Mouse (Mus musculus): ENCODE results near the gene Ppp3ca. TPM values are rescaled to one million over a fixed set of nuclear protein-coding genes. Genes with fewer than 3 reads are reported as not detected.

Gene Ppp3ca
- 42.8 and 43.3 TPM in 2 replicates for polyA plus RNA-seq (2015; fragmentation: Nextera tagmentation; extraction: Ambion mirVana)

- H3K27ac ChIP-seq (ENCODE audit: low read length) = peak within 1 kb of the TSS; percentile 96
- ATAC-seq (ENCODE audit: insufficient read depth, low FRiP score) = no peak
- H3K27me3 ChIP-seq (ENCODE audit: control insufficient read depth, insufficient read depth, low read length) = no peaks in the 10 kb centered on the region
- no peaks in the 10 kb centered on the region for H3K36me3 ChIP-seq (ENCODE audit: control insufficient read depth, insufficient read depth, low read length)
- H3K9ac ChIP-seq (ENCODE audit: low read length) = peak within 1 kb of the TSS; percentile 95
- peak within 1 kb of the TSS; percentile 92 for H3K4me3 ChIP-seq (replicated peaks; ENCODE audit: low read length)
- WGBS = 0% methylated on average over 26 of the region's 43 CpGs
- no peaks in the 10 kb centered on the region for H3K9me3 ChIP-seq (replicated peaks; ENCODE audit: control insufficient read depth, low read length)
- peaks cover 11% of the 10 kb centered on the region for H3K4me1 ChIP-seq (ENCODE audit: control insufficient read depth, insufficient read depth, low read length)
- peak within 1 kb of the TSS; percentile 70 for H3K4me2 ChIP-seq (ENCODE audit: low read depth, low read length)
Measured at GRCm38 (mm10) chr3:136670110-136670359, at the start of gene Ppp3ca. TSS of gene Ppp3ca (plus strand) at chr3:136670124.

GRCm38 (mm10) chr3:136640544-136641230 lies 29.2 kb upstream of the Ppp3ca start:
- Histone ChIP-seq H3K4me3 (replicated peaks; ENCODE audit: low read length) (no peak overlapping the region), H3K27ac (ENCODE audit: low read length) (no peak overlapping the region), H3K9ac (ENCODE audit: low read length) (no peak overlapping the region), H3K4me2 (ENCODE audit: low read depth, low read length) (no peak overlapping the region), H3K36me3 (ENCODE audit: control insufficient read depth, insufficient read depth, low read length) (no peaks in the 10 kb centered on the region), H3K9me3 (replicated peaks; ENCODE audit: control insufficient read depth, low read length) (no peaks in the 10 kb centered on the region), H3K4me1 (ENCODE audit: control insufficient read depth, insufficient read depth, low read length) (no peaks in the 10 kb centered on the region), H3K27me3 (ENCODE audit: control insufficient read depth, insufficient read depth, low read length) (no peaks in the 10 kb centered on the region)
- ATAC-seq (ENCODE audit: insufficient read depth, low FRiP score) = no peak
- 46% methylated on average over 5 of the region's 5 CpGs for WGBS

GRCm38 (mm10) chr3:136650966-136651365 lies 19.0 kb upstream of the Ppp3ca start:
- H3K9ac ChIP-seq (ENCODE audit: low read length) = no peak overlapping the region

GRCm38 (mm10) chr3:136651496-136651895 lies 18.4 kb upstream of the Ppp3ca start:
- WGBS = 39% methylated on average over 6 of the region's 6 CpGs
- no peak overlapping the region for H3K9ac ChIP-seq (ENCODE audit: low read length)

More at GRCm38 (mm10) chr3:136650966-136651365, 19.0 kb upstream of the Ppp3ca start:
- ATAC-seq (ENCODE audit: insufficient read depth, low FRiP score) = 0 out of 2 replicates have a peak, but pooled peaks have one; percentile 21
- Histone ChIP-seq H3K4me2 (ENCODE audit: low read depth, low read length) (no peak overlapping the region), H3K27ac (ENCODE audit: low read length) (no peak overlapping the region; the same call in 1 of the 2 replicates), H3K27me3 (ENCODE audit: control insufficient read depth, insufficient read depth, low read length) (no peaks in the 10 kb centered on the region), H3K9me3 (replicated peaks; ENCODE audit: control insufficient read depth, low read length) (no peaks in the 10 kb centered on the region), H3K4me3 (replicated peaks; ENCODE audit: low read length) (no peak overlapping the region), H3K36me3 (ENCODE audit: control insufficient read depth, insufficient read depth, low read length) (no peaks in the 10 kb centered on the region), H3K4me1 (ENCODE audit: control insufficient read depth, insufficient read depth, low read length) (peaks cover 7% of the 10 kb centered on the region; the same call in 1 of the 2 replicates)
- WGBS = 41% methylated on average over 4 of the region's 4 CpGs

GRCm38 (mm10) chr3:136656460-136657035 lies 13.4 kb upstream of the Ppp3ca start:
- Histone ChIP-seq H3K9ac (ENCODE audit: low read length) (no peak overlapping the region), H3K27ac (ENCODE audit: low read length) (no peak overlapping the region), H3K4me1 (ENCODE audit: control insufficient read depth, insufficient read depth, low read length) (peaks cover under 1% of the 10 kb centered on the region; the same call in 1 of the 2 replicates), H3K9me3 (replicated peaks; ENCODE audit: control insufficient read depth, low read length) (no peaks in the 10 kb centered on the region), H3K36me3 (ENCODE audit: control insufficient read depth, insufficient read depth, low read length) (no peaks in the 10 kb centered on the region), H3K4me2 (ENCODE audit: low read depth, low read length) (no peak overlapping the region), H3K27me3 (ENCODE audit: control insufficient read depth, insufficient read depth, low read length) (no peaks in the 10 kb centered on the region), H3K4me3 (replicated peaks; ENCODE audit: low read length) (no peak overlapping the region)
- no peak for ATAC-seq (ENCODE audit: insufficient read depth, low FRiP score)
- 78% methylated on average over 3 of the region's 3 CpGs for WGBS

More at GRCm38 (mm10) chr3:136651496-136651895, 18.4 kb upstream of the Ppp3ca start:
- Histone ChIP-seq H3K4me1 (ENCODE audit: control insufficient read depth, insufficient read depth, low read length) (peaks cover 7% of the 10 kb centered on the region; the same call in 1 of the 2 replicates), H3K27me3 (ENCODE audit: control insufficient read depth, insufficient read depth, low read length) (no peaks in the 10 kb centered on the region), H3K9me3 (replicated peaks; ENCODE audit: control insufficient read depth, low read length) (no peaks in the 10 kb centered on the region), H3K4me2 (ENCODE audit: low read depth, low read length) (no peak overlapping the region), H3K27ac (ENCODE audit: low read length) (no peak overlapping the region; the same call in 1 of the 2 replicates), H3K4me3 (replicated peaks; ENCODE audit: low read length) (no peak overlapping the region), H3K36me3 (ENCODE audit: control insufficient read depth, insufficient read depth, low read length) (no peaks in the 10 kb centered on the region)
- no peak for ATAC-seq (ENCODE audit: insufficient read depth, low FRiP score)

GRCm38 (mm10) chr3:136658681-136659080 lies 11.2 kb upstream of the Ppp3ca start:
- ATAC-seq (ENCODE audit: insufficient read depth, low FRiP score) = no peak; the same call in 1 of the 2 replicates
- Histone ChIP-seq H3K4me2 (ENCODE audit: low read depth, low read length) (no peak overlapping the region), H3K9me3 (replicated peaks; ENCODE audit: control insufficient read depth, low read length) (no peaks in the 10 kb centered on the region), H3K4me3 (replicated peaks; ENCODE audit: low read length) (no peak overlapping the region), H3K4me1 (ENCODE audit: control insufficient read depth, insufficient read depth, low read length) (no peaks in the 10 kb centered on the region), H3K27me3 (ENCODE audit: control insufficient read depth, insufficient read depth, low read length) (no peaks in the 10 kb centered on the region), H3K36me3 (ENCODE audit: control insufficient read depth, insufficient read depth, low read length) (no peaks in the 10 kb centered on the region), H3K9ac (ENCODE audit: low read length) (no peak overlapping the region), H3K27ac (ENCODE audit: low read length) (no peak overlapping the region)
- WGBS = 90% methylated on average over 2 of the region's 2 CpGs

- 84% methylated on average over 1 of the region's 1 CpGs for WGBS
- Histone ChIP-seq H3K36me3 (ENCODE audit: control insufficient read depth, insufficient read depth, low read length) (no peaks in the 10 kb centered on the region), H3K27ac (ENCODE audit: low read length) (no peak overlapping the region), H3K9ac (ENCODE audit: low read length) (no peak overlapping the region), H3K4me1 (ENCODE audit: control insufficient read depth, insufficient read depth, low read length) (no peaks in the 10 kb centered on the region), H3K27me3 (ENCODE audit: control insufficient read depth, insufficient read depth, low read length) (no peaks in the 10 kb centered on the region), H3K4me2 (ENCODE audit: low read depth, low read length) (no peak overlapping the region), H3K4me3 (replicated peaks; ENCODE audit: low read length) (no peak overlapping the region), H3K9me3 (replicated peaks; ENCODE audit: control insufficient read depth, low read length) (no peaks in the 10 kb centered on the region; the same call in 1 of the 2 replicates)
- no peak for ATAC-seq (ENCODE audit: insufficient read depth, low FRiP score)
Measured at GRCm38 (mm10) chr3:136665119-136665518, 4.8 kb upstream of the Ppp3ca start.

- H3K9me3 ChIP-seq (replicated peaks; ENCODE audit: control insufficient read depth, low read length) = no peaks in the 10 kb centered on the region; the same call in 1 of the 2 replicates
- H3K27me3 ChIP-seq (ENCODE audit: control insufficient read depth, insufficient read depth, low read length) = no peaks in the 10 kb centered on the region
- 67% methylated on average over 2 of the region's 2 CpGs for WGBS
- H3K9ac ChIP-seq (ENCODE audit: low read length) = no peak overlapping the region
- no peak for ATAC-seq (ENCODE audit: insufficient read depth, low FRiP score)
- H3K4me3 ChIP-seq (replicated peaks; ENCODE audit: low read length) = no peak overlapping the region
- H3K4me1 ChIP-seq (ENCODE audit: control insufficient read depth, insufficient read depth, low read length) = 0 out of 2 replicates have a peak, but pooled peaks cover 4% of the 10 kb centered on the region
- H3K4me2 ChIP-seq (ENCODE audit: low read depth, low read length) = no peak overlapping the region
- H3K36me3 ChIP-seq (ENCODE audit: control insufficient read depth, insufficient read depth, low read length) = no peaks in the 10 kb centered on the region
- no peak overlapping the region for H3K27ac ChIP-seq (ENCODE audit: low read length)
Measured at GRCm38 (mm10) chr3:136668072-136668471, 1.9 kb upstream of the Ppp3ca start.

All from stomach, embryonic 16.5 days (tissue).